Mouse (Mus musculus): ENCODE data around the gene AC141477.1.

AC141477.1 gene

GRCm38 (mm10) chr10:76408520-76408919, 31.7 kb downstream of the AC141477.1 start:
- no peak for DNase-seq (ENCODE audit: low read depth)

- DNase-seq (ENCODE audit: low read depth): no peak
Measured at GRCm38 (mm10) chr10:76392596-76392995, 47.6 kb downstream of the AC141477.1 start.

GRCm38 (mm10) chr10:76391786-76392185, 48.5 kb downstream of the AC141477.1 start:
- DNase-seq (ENCODE audit: low read depth): peak; percentile 11

- DNase-seq (ENCODE audit: low read depth): no peak
Measured at GRCm38 (mm10) chr10:76391166-76391565, 49.1 kb downstream of the AC141477.1 start.
